Mouse (Mus musculus): ENCODE measurements around the gene Aggf1. TPM values are rescaled to one million over a fixed set of nuclear protein-coding genes. Genes with fewer than 3 reads are reported as not detected.

Aggf1 gene
- total RNA-seq, 2 experiments from 2014 or later = 50.4 to 52.2 TPM

Other genes starting within 250 kb of the Aggf1 start
- gene Pde8b, start 125.0 kb downstream of the Aggf1 start, total RNA-seq (2021) = 100 to 1,000 TPM; 105 to 109 TPM
- 10 to 100 TPM; 11.7 to 13.3 TPM for gene Zbed3, start 51.7 kb downstream of the Aggf1 start, total RNA-seq (2021)
- 10 to 100 TPM; 24.3 to 25.2 TPM for gene Crhbp, start 69.6 kb upstream of the Aggf1 start, total RNA-seq (2021)
- gene S100z, start 103.4 kb upstream of the Aggf1 start, total RNA-seq (2021) = not detected
- under 1 TPM; 0.15 to 0.22 TPM for gene F2rl1, start 149.9 kb upstream of the Aggf1 start, total RNA-seq (2021)
- 1 to 10 TPM; 3.7 to 4.0 TPM for gene F2r, start 243.1 kb upstream of the Aggf1 start, total RNA-seq (2021)

Measured in layer of hippocampus, adult 18-20 months (tissue).